Mouse (Mus musculus): ENCODE measurements around the gene Tpp2.

DNA sequence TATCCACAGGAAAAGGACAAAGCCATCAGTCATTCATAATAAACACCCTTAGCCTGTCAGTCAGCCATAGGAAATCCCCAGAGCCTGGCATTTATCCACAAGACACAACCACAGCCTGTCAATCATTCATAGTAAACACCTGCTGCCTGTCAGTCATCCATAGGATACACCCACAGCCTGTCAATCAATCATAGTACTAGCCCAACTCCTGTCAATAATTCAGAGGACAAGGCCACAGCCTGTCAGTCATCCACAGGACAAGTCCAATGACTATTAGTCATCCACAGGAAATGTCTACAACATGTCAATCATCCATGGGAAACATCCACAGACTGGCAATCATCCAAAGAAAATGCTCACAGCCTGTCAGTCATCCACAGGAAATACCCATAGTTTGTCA, 37.7 kb upstream of the Tpp2 start:
- TF ChIP-seq POLR2A (IDR thresholded peaks at IDR 0.05; ENCODE audit: borderline replicate concordance, insufficient read depth, low read length) (no peak), CTCF (IDR thresholded peaks at IDR 0.05; ENCODE audit: borderline replicate concordance, insufficient read depth, low read depth, low read length) (no peak)

Data from cerebellum, adult 2 months (tissue).